Mouse (Mus musculus) kidney, adult 2 months (tissue): ENCODE results near the gene Ssx2ip.

Source experiments
- CTCF ChIP-seq: fragments of 200-500 bp; conservative IDR thresholded peaks from 2 replicates; pipeline ENCODE4 v1.5.1; 2011; ENCODE audit warnings: low read depth, mild to moderate bottlenecking, control low read depth, low read length, moderate library complexity, mixed read lengths; ENCODE audit not compliant: insufficient read depth, insufficient read length
- POLR2A ChIP-seq: fragments of 200-500 bp; IDR thresholded peaks from one replicate; pipeline ENCODE4 v1.6.1; 2011; ENCODE audit warnings: low read depth, low read length, control low read depth

DNA sequence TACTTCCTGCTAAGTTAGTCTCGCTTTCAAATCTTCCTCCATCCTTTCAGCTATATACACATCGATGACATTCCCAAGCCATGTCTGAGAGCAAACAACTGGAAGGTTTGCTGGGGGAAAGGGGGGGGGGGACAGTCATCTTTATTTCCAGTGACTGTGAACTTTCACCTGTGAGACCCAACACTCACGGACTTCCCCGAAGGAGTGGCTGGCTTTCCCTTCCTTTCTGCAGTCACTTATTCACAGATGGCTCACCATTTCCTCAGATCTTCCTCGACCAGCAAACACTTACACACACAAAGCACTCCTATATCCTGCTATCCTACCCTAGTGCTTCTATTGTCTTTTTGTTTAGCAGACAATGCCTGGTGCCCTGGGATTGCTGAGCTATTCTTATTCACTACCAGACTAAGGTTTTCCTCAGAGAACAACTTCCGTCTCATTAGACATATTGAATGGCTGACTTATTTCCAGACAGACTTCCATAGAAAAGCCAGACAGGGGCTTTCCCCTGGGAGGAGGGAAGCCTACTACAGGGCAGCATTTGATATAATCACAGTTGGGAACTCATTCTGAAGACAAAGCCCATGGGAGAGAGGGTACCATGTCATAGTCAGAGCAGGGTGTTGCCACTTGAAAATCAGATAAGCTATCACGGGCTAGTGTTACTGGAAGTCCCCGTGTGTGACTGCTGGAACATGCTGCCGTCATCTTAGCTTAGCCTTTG lies 24.5 kb upstream of the Ssx2ip start:
- TF ChIP-seq CTCF, result no peak
- no peak for TF ChIP-seq POLR2A
